Mouse (Mus musculus) kidney, adult 2 months (tissue): ENCODE results near the gene Pimreg.

Source experiments
- CTCF ChIP-seq: fragments of 200-500 bp; conservative IDR thresholded peaks from 2 replicates; pipeline ENCODE4 v1.5.1; 2011; ENCODE audit warnings: low read depth, mild to moderate bottlenecking, control low read depth, low read length, moderate library complexity, mixed read lengths; ENCODE audit not compliant: insufficient read depth, insufficient read length
- POLR2A ChIP-seq: fragments of 200-500 bp; IDR thresholded peaks from one replicate; pipeline ENCODE4 v1.6.1; 2011; ENCODE audit warnings: low read depth, low read length, control low read depth

GRCm38 (mm10) chr11:72078056-72078455 lies 36.2 kb downstream of the Pimreg start:
- no peak for TF ChIP-seq CTCF
- no peak for TF ChIP-seq POLR2A
